Mouse (Mus musculus) embryo, embryonic 10.5 days (tissue): ENCODE measurements around the gene Lctl.

Source experiments
- DNase-seq: peaks from one replicate; pipeline ENCODE4 v3.0.0-alpha.2; 2015; ENCODE audit warnings: low spot score

Lctl gene

DNA sequence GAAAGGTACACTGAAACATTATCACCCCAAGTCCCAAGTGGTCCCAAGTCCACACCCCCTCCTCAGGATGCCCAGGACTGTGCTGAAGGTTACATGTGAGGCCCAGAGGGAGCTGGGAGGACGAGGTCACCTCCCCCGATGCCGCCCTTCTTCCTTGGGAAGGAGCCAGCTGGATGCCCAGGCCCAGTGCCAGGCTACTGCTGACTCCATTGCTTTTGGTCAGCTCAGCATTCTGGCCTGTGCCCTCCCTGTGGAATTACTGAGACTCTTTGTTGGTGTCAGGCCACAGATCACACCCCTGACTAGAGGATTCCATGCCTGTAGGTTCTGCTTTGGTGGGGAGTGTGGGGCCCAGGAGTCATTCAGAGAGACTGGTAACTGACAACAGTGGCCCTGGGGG, at the start of gene Lctl:
Lctl (plus strand) TSS at position 272 of the 400 bp plus-strand sequence.
- no peak for DNase-seq

DNA sequence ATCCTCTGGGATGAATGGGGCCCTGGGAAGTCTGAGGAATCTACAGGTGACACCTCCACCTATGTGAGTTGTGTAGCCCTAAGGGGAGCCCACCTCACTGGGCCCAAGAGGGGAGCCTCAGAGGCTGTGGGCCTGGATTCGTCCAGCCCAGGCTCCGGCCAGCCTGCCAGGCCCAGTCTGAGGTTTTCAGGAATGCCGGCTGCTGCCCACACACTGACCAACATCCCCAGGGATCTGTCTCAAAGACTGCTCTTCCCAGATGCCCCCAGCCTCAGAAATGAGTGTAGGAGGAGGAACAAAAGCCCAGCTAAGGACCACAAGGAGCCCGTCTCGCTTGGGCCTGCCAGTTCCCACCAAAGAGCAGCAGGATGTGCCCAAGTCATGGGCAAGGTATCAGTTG, 49.2 kb upstream of the Lctl start:
- DNase-seq = no peak

DNA sequence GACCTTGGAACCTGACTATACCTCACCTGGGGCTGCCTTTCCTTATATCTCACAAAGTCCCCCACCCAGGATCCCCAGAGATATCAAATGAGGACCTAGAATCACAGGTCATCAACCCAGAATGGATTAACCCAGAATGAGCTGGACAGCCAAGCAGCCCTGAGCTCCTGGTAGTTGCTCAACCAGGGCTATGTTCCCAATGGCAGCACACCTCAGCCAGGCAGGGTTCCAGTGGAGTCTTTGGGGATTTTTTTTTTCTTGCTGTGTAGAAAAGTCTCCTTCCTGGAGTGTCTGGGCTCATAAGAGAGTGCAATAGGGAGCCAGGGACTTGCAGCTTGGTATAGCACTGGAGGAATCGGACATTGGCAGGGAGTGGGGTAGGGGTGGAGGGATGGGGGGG, 48.4 kb upstream of the Lctl start:
- DNase-seq = no peak

DNA sequence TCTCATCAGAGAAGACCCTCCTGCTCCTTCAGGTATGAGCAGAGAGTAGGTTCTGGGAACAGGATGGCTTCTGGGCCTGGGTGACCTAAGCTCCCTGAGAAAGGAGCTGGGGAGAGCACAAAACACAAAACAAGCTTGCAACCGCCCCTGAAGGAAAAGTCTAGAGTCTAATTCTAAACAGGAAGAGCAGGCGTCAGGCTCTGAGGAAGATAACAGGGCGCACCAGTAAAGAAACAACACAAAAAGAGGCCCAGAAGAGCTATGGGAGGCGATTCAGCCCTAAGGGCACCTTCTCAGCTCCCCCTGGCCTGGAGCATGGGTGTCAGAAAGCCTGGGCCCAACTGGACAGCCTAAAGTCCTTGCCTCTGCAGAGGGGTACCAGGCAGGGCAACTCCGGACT, 47.8 kb upstream of the Lctl start:
- DNase-seq = no peak

DNA sequence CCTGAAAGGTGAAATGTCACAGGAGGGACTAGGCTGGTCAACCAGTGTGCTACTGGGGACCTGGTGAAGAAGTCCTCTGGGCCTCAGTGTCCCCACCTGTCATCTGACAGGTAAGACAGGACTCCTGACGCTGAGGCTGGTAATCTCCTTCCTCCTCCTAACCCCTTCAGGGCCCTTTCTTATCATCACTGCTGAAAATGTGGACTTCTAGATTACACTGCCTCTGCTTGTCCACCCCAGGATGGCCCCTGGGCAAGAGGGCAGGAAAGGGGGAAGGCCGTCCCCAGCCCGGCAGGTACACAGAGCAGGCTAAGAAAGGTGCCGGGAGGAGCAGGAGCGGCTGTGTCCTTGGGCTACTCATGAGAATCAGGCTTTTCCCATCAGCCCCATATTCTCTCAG, 46.3 kb upstream of the Lctl start:
- DNase-seq = no peak

DNA sequence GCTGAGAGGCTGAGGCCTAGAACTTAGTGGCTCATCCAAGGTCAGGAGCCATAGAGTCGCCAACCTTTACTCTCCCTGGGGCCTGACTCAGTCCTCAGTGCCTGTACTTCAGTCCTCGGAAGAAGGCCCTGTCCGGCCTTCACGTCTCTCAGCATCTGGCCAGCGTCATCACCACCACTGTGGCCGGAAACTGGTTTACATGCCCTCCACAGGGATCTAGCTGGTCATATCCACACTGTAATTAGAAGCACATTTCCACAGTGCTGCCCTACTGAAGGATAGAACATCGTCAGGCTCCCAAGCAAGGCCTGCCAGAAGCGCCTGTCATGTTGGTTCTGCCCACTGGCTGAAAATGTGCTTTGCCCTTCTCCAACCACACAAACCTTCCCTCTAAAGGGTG, 42.1 kb upstream of the Lctl start:
- peak; percentile 47 for DNase-seq

DNA sequence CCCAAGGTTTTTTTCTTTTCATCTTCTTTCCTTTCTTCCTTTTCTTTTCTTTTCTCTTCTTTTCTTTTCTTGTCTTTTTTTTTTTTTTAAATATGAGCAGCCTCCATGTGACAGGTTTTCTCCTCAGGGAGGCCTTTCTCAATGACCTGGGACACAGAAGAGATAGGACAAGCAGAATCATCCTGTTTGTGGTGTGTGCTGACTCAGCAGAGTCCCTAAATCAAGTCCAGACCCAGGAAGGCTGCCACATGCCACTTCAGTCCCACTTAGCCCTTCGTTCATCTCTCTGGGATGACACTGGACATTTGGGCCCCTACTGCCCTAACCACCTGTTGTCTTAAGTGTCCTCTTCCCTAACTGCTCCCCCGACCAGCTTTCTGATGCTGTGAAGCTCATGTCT, 40.5 kb upstream of the Lctl start:
- DNase-seq = no peak

DNA sequence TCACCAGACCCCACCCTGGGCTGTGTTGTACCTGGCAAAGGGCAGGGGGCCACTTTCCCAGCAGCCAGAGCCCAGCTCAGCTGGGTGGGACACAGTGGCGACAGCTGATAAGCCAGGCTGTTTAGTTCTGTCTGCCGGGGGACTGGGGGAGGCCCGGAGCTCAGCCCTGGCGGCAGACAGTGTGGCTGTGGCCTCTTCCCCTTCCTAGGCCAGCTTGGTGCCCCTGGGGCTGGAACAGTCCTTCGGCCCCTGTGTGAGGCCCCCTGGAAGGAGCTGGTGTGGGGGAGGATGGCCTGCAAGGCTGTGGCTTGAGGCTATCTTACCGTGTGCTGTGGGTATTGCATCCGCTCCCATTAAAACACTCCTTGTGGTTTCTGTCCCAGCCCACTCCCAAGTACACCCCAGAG, 38.6 kb upstream of the Lctl start:
- no peak for DNase-seq

DNA sequence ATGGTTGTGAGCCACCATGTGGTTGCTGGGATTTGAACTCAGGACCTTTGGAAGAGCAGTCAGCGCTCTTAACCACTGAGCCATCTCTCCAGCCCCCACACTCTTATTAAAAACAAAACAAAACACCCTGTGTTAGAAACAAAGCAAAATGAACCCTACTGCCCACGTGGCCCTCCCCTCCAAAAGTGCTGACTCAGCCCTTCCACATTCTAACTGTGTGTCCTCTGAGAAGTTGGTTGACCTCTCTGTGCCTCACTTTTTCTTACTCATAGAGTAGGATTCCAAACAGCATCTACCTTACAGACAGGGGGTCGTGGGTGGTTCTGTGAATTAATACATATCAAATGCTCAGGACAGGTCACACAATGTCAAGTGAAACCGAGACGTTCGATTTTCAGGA, 37.0 kb upstream of the Lctl start:
- DNase-seq = no peak

DNA sequence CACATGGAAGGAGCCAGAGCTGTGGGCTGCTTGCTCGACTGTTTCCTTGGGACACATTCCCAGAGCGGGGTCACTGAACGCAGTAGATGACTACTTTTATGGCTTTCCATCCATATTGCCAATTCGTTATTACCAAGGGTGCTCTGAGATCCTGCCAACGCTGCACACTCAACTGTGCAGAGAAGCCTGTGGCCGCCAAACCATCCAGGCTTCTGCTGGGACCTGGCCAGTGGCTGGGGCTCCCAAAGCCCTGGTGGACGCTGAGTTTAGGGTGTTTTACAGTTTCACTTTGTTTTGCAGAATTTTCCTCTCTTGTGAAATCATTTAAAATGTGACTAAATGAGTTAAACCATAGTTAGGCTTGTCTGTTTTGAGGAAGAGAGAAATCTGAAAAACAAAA, 32.7 kb upstream of the Lctl start:
- peak; percentile 35 for DNase-seq

DNA sequence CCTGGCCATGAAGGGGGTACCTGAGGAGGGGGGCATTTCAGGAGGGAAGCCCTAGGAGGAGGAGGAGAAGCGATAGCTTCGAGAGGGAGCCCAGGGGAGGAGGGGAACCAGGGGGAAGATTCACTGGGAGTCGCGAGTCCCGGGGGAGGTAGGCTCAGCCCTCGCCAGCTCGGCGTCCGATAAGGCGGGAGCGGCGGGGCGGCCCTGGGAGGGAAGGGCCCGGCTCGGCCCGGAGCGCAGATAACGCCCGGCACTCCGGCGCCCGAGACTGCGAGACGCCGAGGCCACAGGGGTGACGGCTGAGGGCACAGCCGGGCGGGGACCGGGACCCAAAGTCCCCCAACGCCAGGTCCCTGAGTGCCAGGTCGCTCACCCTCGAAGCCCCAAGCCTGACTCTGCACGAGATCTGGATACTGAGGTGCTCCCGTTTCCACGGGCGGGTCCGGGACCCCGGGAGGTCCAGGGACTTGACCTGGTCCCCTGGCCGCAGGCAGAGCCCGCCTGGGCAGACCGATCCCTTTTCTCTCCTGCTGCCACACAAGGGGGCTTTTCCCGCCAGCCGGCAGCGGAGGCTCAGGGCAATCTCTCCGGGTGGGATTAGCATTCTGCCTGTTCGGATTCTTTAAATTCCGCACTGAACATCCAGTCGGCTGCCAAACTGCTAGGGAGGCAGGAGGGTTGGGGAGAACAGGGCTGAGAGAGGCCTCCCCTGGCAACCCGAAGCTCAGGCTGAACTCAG, 32.1 kb upstream of the Lctl start:
- peak; percentile 72 for DNase-seq

DNA sequence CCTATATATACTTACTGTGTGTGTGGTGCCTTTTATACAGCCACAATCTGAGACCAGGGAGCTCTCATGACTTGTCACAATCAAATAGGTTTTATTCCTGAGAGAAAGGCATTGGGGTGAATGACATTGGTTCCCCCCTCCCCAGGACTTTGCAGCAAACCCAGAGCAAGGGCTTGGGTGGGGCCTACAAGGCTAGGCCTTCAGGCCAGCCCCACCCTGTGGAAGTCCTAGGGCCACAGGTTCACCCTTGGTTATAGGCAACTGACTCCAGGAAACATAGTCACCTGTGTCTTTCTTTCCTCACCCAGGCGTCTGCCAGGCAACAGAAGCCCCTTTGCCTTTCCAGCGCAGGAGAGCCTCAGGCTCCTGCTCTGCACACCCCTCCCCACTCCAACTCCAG, 31.0 kb upstream of the Lctl start:
- DNase-seq = no peak

DNA sequence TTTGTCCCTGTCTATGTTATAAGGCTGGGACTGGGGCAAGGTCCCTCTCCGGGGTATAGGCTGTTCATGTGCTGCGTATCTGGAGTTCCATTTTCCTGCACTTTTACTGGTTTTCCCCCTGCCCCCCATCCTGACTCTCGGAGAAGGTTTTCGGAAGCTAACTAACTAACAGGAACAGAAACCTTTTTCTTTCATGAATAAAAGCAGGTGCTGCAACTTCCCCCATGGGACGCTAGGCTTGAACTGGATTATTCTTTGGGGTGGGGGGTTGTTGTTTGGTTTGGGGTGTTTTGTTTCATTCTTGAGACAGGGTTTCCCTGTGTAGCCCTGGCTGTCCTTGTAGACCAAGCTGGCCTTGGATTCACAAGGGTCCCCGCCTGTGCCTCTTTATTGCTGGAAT, 30.4 kb upstream of the Lctl start:
- DNase-seq = no peak

DNA sequence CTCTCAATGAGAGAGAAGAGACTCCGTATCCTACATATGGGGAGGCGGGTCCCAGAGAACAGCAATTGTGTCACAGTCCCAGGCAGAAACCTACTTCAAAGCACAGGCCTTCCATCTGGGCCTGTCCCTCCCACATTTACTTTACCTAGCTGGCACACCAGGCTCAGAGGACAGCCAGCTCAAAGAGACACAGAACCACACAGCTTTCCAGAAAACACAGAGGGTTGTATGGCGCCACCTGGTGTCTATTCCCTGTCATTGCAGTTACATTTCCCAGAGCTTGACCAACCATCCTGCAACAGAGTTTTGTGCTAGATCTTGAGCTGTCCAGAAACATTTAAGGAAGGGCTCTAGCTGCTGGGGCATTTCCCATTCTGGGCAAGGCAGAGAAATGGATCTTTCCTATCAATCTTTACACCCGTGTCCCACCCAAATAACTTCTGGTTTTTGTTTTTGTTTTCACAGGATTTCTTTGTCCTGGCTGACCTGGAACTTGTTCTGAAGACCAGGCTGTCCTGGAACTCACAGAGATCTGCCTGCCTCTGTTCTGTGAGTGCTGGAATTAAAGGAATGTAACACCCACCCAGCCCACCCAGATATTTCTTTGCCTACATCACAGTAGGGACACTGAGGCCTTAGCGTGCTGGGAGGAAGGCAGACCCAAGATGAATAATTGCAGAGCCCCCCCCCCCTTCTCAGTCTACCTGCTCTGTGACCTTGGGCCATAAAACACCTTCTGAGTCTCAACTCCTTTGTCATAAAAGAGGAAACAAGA, 29.3 kb upstream of the Lctl start:
- peak; percentile 94 for DNase-seq

DNA sequence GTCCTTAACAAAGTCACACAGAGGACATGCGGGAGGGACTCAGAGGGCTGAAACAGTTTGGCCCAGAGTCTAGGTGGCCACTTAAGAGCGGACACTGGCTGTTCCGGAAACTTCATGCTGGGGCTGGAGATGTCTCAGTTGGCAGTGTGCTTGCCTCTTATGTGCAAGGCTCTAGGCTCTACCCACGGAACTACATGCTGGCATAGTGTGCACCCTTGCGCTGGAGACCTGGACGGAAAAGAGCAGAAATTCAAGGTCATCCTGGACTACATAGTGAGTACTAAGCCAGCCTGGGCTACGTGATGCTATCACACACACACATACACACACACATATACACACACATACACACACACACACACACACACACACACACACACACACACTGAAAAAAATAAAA, 28.6 kb upstream of the Lctl start:
- no peak for DNase-seq

DNA sequence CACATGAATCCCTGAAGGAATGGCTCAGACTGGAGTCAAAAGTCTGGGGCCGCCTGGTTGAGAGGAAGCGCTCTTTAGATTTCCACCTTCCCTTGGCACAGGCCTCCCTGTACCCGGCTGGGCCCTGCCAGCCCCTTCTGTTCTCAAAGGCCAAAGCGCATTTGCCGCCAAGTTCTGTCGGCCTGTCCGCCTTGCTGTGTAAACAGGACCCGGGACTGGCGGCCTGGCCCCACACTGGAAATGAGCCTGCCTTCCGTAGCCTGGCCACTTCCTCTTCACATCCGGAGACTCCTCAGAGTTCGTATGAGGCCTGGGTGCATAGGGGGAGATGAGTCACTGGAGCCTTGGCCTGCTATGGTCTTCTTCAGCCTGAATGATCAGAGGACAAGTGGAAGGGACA, 27.9 kb upstream of the Lctl start:
- DNase-seq = no peak

DNA sequence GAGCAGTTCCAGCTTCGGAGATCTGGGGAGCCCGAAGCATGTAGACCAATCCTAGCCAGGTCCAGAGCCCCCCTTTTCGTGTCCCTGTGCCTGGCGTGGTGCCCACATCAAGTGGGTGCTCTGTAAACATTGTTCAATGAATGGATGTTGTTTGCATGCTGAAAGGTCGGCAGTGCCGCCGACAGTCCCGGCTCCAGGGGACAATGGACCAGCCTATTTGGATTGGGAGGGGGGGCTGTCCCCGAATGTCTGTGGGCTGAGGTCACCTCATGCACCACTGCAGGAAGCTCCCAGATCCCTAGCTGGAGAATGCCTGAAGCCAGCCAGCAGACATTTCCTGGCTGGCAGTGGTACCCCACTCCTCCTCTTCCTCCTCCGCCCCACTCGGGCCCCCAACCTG, 22.9 kb upstream of the Lctl start:
- DNase-seq = no peak

DNA sequence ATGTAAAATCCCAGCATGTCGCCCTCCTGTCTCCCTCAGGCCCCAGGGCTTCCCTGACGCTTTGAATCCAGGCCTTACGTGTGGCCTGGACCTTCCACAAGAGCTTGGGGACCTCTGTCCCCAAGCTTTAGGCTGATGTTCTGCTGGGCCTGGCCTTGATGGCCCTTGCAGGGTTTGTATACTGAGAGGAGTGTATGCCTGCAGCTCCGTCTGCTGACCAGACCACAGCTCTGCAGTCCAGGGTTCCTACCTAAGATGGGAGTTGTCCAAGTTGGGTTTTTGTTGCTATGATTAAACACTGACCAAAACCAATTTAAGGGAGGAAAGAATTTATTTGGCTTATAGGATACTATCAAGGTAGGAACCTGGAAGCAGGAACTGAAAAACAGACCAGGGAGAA, 18.7 kb upstream of the Lctl start:
- DNase-seq = no peak

DNA sequence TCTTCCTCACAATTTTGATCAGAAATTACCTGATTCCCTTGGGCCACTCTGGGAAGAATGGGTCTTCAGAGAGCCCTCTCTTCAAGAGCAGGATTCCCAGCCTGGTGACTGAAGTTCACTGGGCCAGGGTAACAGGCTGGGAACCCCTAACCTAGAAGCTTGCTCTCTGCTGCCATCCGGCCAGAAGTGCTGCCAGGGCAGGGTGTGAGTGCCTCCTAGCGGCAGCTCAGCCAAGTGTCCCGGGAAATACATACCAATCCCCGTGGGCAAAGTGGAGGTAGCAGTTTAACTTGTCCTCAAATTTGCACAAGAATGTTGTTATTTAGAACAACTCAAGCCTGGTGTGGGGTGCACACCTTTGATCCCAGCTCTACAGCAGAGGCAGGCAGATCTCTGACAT, 16.5 kb upstream of the Lctl start:
- DNase-seq = peak; percentile 82

DNA sequence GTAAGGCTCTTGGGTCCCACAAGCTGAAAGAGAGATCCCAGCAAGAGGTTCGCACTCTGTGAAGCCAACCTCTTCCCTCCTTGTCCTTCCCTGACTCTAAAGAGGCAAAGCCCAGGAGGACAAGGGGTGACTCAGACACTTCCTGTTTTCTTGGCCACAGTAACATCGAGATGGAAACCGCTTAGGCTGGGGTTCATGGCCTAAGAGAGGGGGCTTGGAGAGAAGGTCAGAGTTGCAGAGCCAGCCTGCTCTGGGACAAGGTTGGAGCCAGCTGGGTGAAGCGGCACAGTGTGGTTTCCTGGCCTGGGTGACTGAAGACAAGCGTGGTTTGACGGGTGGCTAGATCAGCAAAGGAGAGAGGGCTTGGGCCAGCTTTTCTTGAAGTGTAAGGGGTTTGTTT, 11.6 kb upstream of the Lctl start:
- no peak for DNase-seq

DNA sequence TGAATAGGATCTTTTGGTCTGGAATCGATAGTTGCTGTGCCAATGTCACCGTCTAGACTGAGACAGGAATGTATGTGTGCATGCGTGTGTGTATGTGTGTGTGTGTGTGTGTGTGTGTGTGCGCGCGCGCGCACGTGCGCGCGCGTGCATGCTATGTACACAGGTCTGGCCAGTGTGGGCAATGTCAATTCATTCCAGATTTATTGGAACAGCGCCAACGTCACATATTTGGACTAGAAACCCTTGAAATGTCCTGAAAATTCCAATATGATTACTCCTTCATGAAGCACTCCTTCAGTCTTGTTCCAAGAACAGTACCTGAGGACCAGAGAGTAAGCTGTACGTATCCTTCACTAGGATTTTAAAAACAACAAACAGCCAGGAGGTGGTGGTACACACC, 6.4 kb upstream of the Lctl start:
- no peak for DNase-seq

DNA sequence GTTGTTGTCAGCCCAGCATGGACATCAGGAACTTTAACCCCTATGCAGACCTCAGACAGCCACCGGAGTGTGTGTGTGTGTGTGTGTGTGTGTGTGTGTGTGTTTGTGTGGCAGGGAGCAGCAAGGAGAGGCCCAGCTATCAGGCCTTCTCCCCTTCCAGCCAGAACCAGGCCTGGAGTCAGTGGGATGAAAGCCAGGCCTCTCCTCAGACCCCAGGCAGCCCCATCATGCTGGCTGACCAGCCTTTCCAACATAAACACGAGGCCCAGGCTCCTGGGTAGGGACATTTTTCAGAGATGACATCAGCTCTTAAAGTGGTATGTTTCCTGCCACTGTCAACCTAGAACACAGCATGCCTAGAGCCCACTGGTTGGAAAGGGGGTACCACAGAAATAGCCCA, 2.3 kb upstream of the Lctl start:
- peak; percentile 27 for DNase-seq

DNA sequence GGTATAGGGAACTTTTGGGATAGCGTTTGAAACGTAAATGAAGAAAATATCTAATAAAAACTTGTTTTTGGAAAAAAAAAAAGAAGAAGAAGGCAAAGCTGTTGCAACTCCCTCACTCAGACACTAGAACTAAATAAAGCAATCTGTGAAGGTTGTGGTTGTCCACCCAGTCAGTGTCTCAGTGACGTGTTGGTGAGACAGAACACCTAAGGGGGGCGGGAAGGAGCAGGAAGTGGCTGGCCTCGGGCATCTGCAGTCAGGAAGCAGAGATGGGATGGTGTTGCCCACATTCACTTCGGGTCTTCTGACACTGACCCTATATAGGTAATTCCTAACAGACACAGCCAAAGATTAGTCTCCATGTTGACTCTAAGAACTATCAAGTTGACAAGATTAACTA, 1.2 kb upstream of the Lctl start:
- no peak for DNase-seq

DNA sequence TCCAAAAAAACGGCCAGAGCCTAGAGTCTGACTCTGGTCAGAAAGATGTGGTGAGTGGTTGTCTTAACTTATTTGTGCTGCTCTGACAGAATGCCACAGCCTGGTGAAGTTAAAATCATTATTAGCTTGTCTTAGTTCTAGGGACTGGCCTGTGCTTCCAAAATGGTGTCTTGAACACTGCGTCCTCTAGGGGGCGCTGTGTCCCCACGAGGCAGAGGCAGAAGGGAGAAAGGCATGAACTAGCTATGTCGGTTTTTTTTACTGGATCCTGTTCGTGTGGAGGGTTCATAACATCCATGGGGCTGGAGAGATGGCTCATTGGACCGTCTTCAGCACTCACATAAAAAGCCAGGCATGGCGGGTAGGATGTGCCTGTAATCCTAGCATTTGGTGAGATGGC, 3.0 kb downstream of the Lctl start:
- peak; percentile 74 for DNase-seq
